Mouse (Mus musculus): ENCODE data around the gene Ralgps1. TPM values are rescaled to one million over a fixed set of nuclear protein-coding genes. Genes with fewer than 3 reads are reported as not detected.
A peak's percentile ranks its signal among the peaks of the same experiment; 100 is the strongest.

Ralgps1 gene
- polyA plus RNA-seq, 1 experiment from 2014 or later = 1.8 TPM

GRCm38 (mm10) chr2:33302405-33302804, 68.9 kb downstream of the Ralgps1 start:
- Histone ChIP-seq H3K27ac (ENCODE audit: low read length) (no peak overlapping the region), H3K36me3 (ENCODE audit: insufficient read depth, low read length) (no peaks in the 10 kb centered on the region), H3K27me3 (replicated peaks; ENCODE audit: insufficient read depth, low read length) (no peaks in the 10 kb centered on the region), H3K4me1 (ENCODE audit: insufficient read depth, low read depth, low read length) (no peaks in the 10 kb centered on the region; the same call in 1 of the 2 replicates), H3K9ac (replicated peaks; ENCODE audit: low read depth) (no peak overlapping the region), H3K4me2 (replicated peaks; ENCODE audit: low read depth, low read length) (no peak overlapping the region), H3K4me3 (ENCODE audit: low read depth, low read length) (no peak overlapping the region), H3K9me3 (ENCODE audit: low read length) (no peaks in the 10 kb centered on the region)
- TF ChIP-seq CTCF (IDR thresholded peaks at IDR 0.05) (no peak), EP300 (IDR thresholded peaks at IDR 0.05) (no peak)
- 78% methylated on average over 3 of the region's 3 CpGs for WGBS
- no peak for DNase-seq (ENCODE audit: low spot score)
- ATAC-seq = no peak

- whole genome bisulfite sequencing = 60% methylated on average over 3 of the region's 3 CpGs
- TF ChIP-seq CTCF (IDR thresholded peaks at IDR 0.05) (no peak), EP300 (IDR thresholded peaks at IDR 0.05) (no peak)
- no peaks in the 10 kb centered on the region; the same call in 1 of the 2 replicates for H3K4me1 ChIP-seq (ENCODE audit: insufficient read depth, low read depth, low read length)
- H3K27me3 ChIP-seq (replicated peaks; ENCODE audit: insufficient read depth, low read length) = no peaks in the 10 kb centered on the region
- H3K27ac ChIP-seq (ENCODE audit: low read length) = 0 out of 2 replicates have a peak overlapping the region, but pooled peaks have one; percentile 9
- DNase-seq (ENCODE audit: low spot score) (no peak), ATAC-seq (peak; percentile 35; the same call in 1 of the 2 replicates)
- H3K9me3 ChIP-seq (ENCODE audit: low read length) = no peaks in the 10 kb centered on the region
- H3K4me3 ChIP-seq (ENCODE audit: low read depth, low read length) = no peak overlapping the region
- H3K4me2 ChIP-seq (replicated peaks; ENCODE audit: low read depth, low read length) = no peak overlapping the region
- H3K9ac ChIP-seq (replicated peaks; ENCODE audit: low read depth) = no peak overlapping the region
- H3K36me3 ChIP-seq (ENCODE audit: insufficient read depth, low read length) = no peaks in the 10 kb centered on the region
Measured at GRCm38 (mm10) chr2:33300371-33301046, 70.8 kb downstream of the Ralgps1 start.

- Histone ChIP-seq H3K4me1 (ENCODE audit: insufficient read depth, low read depth, low read length) (no peaks in the 10 kb centered on the region; the same call in 1 of the 2 replicates), H3K4me3 (ENCODE audit: low read depth, low read length) (no peak overlapping the region), H3K27ac (ENCODE audit: low read length) (no peak overlapping the region), H3K9me3 (ENCODE audit: low read length) (no peaks in the 10 kb centered on the region), H3K4me2 (replicated peaks; ENCODE audit: low read depth, low read length) (no peak overlapping the region), H3K27me3 (replicated peaks; ENCODE audit: insufficient read depth, low read length) (no peaks in the 10 kb centered on the region), H3K36me3 (ENCODE audit: insufficient read depth, low read length) (no peaks in the 10 kb centered on the region), H3K9ac (replicated peaks; ENCODE audit: low read depth) (no peak overlapping the region)
- 56% methylated on average over 4 of the region's 4 CpGs for WGBS
- TF ChIP-seq EP300 (IDR thresholded peaks at IDR 0.05) (no peak), CTCF (IDR thresholded peaks at IDR 0.05) (no peak)
- ATAC-seq (peak; percentile 71), DNase-seq (ENCODE audit: low spot score) (no peak)
Measured at GRCm38 (mm10) chr2:33298928-33299327, 72.4 kb downstream of the Ralgps1 start.

GRCm38 (mm10) chr2:33295115-33295514, 76.2 kb downstream of the Ralgps1 start:
- H3K9me3 ChIP-seq (ENCODE audit: low read length) = no peaks in the 10 kb centered on the region
- no peak overlapping the region for H3K4me3 ChIP-seq (ENCODE audit: low read depth, low read length)
- no peaks in the 10 kb centered on the region for H3K36me3 ChIP-seq (ENCODE audit: insufficient read depth, low read length)
- H3K4me2 ChIP-seq (replicated peaks; ENCODE audit: low read depth, low read length) = no peak overlapping the region
- ATAC-seq (no peak), DNase-seq (ENCODE audit: low spot score) (no peak)
- TF ChIP-seq CTCF (IDR thresholded peaks at IDR 0.05) = no peak
- no peak for TF ChIP-seq EP300 (IDR thresholded peaks at IDR 0.05)
- H3K9ac ChIP-seq (replicated peaks; ENCODE audit: low read depth) = no peak overlapping the region
- WGBS = 72% methylated on average over 5 of the region's 5 CpGs
- H3K4me1 ChIP-seq (ENCODE audit: insufficient read depth, low read depth, low read length) = no peaks in the 10 kb centered on the region
- H3K27ac ChIP-seq (ENCODE audit: low read length) = no peak overlapping the region
- H3K27me3 ChIP-seq (replicated peaks; ENCODE audit: insufficient read depth, low read length) = no peaks in the 10 kb centered on the region

GRCm38 (mm10) chr2:33292057-33292456, 79.2 kb downstream of the Ralgps1 start:
- 41% methylated on average over 2 of the region's 2 CpGs for WGBS
- DNase-seq (ENCODE audit: low spot score) (no peak), ATAC-seq (no peak; the same call in 1 of the 2 replicates)
- Histone ChIP-seq H3K36me3 (ENCODE audit: insufficient read depth, low read length) (no peaks in the 10 kb centered on the region), H3K9ac (replicated peaks; ENCODE audit: low read depth) (no peak overlapping the region), H3K27me3 (replicated peaks; ENCODE audit: insufficient read depth, low read length) (no peaks in the 10 kb centered on the region), H3K4me2 (replicated peaks; ENCODE audit: low read depth, low read length) (no peak overlapping the region), H3K4me3 (ENCODE audit: low read depth, low read length) (no peak overlapping the region), H3K4me1 (ENCODE audit: insufficient read depth, low read depth, low read length) (no peaks in the 10 kb centered on the region), H3K9me3 (ENCODE audit: low read length) (no peaks in the 10 kb centered on the region; the same call in 1 of the 2 replicates), H3K27ac (ENCODE audit: low read length) (no peak overlapping the region)
- TF ChIP-seq EP300 (IDR thresholded peaks at IDR 0.05) (no peak), CTCF (IDR thresholded peaks at IDR 0.05) (no peak)

GRCm38 (mm10) chr2:33290491-33290890, 80.8 kb downstream of the Ralgps1 start:
- no peak for DNase-seq (ENCODE audit: low spot score)
- H3K27ac ChIP-seq (ENCODE audit: low read length) = no peak overlapping the region
- TF ChIP-seq CTCF (IDR thresholded peaks at IDR 0.05) (no peak), EP300 (IDR thresholded peaks at IDR 0.05) (no peak)
- H3K9me3 ChIP-seq (ENCODE audit: low read length) = no peaks in the 10 kb centered on the region; the same call in 1 of the 2 replicates
- H3K27me3 ChIP-seq (replicated peaks; ENCODE audit: insufficient read depth, low read length) = no peaks in the 10 kb centered on the region
- no peak overlapping the region for H3K9ac ChIP-seq (replicated peaks; ENCODE audit: low read depth)
- no peak overlapping the region for H3K4me3 ChIP-seq (ENCODE audit: low read depth, low read length)
- no peak overlapping the region for H3K4me2 ChIP-seq (replicated peaks; ENCODE audit: low read depth, low read length)
- 85% methylated on average over 8 of the region's 8 CpGs for WGBS
- no peak for ATAC-seq
- H3K36me3 ChIP-seq (ENCODE audit: insufficient read depth, low read length) = no peaks in the 10 kb centered on the region
- H3K4me1 ChIP-seq (ENCODE audit: insufficient read depth, low read depth, low read length) = no peaks in the 10 kb centered on the region
